Mouse (Mus musculus) heart, adult 2 months (tissue): Measurements from ENCODE around the gene Cks1b. TPM values are rescaled to one million over a fixed set of nuclear protein-coding genes. Genes with fewer than 3 reads are reported as not detected.

Experiments
- DNase-seq, 2 experiments: peaks; one replicate each; pipeline ENCODE4 v3.0.0; 2021
- H3K27ac ChIP-seq: fragments of 200-600 bp; 2 replicates; pipeline ENCODE4 v1.8.1; 2022
- H3K27me3 ChIP-seq: fragments of 200-500 bp; 2 replicates; pipeline ENCODE4 v1.6.1; 2012; ENCODE audit warnings: mild to moderate bottlenecking, low read length, inconsistent platforms, mixed read lengths; ENCODE audit not compliant: control insufficient read depth, insufficient read depth
- H3K36me3 ChIP-seq: fragments of 200-500 bp; 2 replicates; pipeline ENCODE4 v1.6.1; 2012; ENCODE audit warnings: low read length, inconsistent platforms; ENCODE audit not compliant: control insufficient read depth, insufficient read depth
- H3K4me1 ChIP-seq: fragments of 200-500 bp; 2 replicates; pipeline ENCODE4 v1.6.1; 2011; ENCODE audit warnings: low read length; ENCODE audit not compliant: control insufficient read depth, insufficient read depth
- H3K4me3 ChIP-seq: fragments of 200-600 bp; 2 replicates; pipeline ENCODE4 v1.8.1; 2022
- H3K79me2 ChIP-seq: fragments of 200-500 bp; replicated peaks from 2 replicates; pipeline ENCODE4 v1.6.1; 2012; ENCODE audit warnings: mild to moderate bottlenecking, inconsistent platforms, low read length, moderate library complexity, mixed read lengths; ENCODE audit not compliant: control insufficient read depth, insufficient read depth
- H3K9ac ChIP-seq: fragments of 200-500 bp; 2 replicates; pipeline ENCODE4 v1.6.1; 2012; ENCODE audit warnings: low read depth, mild to moderate bottlenecking, control low read depth, inconsistent platforms, low read length, mixed read lengths
- CTCF ChIP-seq: fragments of 200-600 bp; IDR thresholded peaks from 2 replicates; pipeline ENCODE4 v1.8.1; 2022; ENCODE audit warnings: antibody characterized with exemption, mild to moderate bottlenecking, moderate library complexity
- EP300 ChIP-seq: fragments of 200-500 bp; IDR thresholded peaks from 2 replicates; pipeline ENCODE4 v1.6.1; 2011; ENCODE audit warnings: low read depth, low read length, control low read depth; ENCODE audit not compliant: insufficient read depth
- POLR2A ChIP-seq: fragments of 200-500 bp; IDR thresholded peaks from 2 replicates; pipeline ENCODE4 v1.6.1; 2011; ENCODE audit warnings: mild to moderate bottlenecking, low read depth, low read length, control low read depth; ENCODE audit not compliant: insufficient read depth
- WGBS: fragments of 180-500 bp; shearing (Covaris S2); methylation state at CpG from one replicate; pipeline ENCODE4 v1.1.7; 2018; 5-methylcytosine and 5-hydroxymethylcytosine counted together
- intact Hi-C: fragments of 180-260 bp; cut with DNase I; formaldehyde crosslinking; loops from one replicate; pipeline ENCODE4 v1.15.1; 2025
- polyA plus RNA-seq: library from polyadenylated mRNA; depleted of rRNA; stranded (reverse); fragments of >200 nt; gene quantifications from 2 replicates; pipeline ENCODE4 v1.2.3, GENCODE M21; 2012
- total RNA-seq, 2 experiments: library from RNA; stranded (reverse); gene quantifications; 2 replicates each; pipeline ENCODE4 v1.2.3; 2021

Cks1b gene
- total and polyA plus RNA-seq, 3 experiments, result 3.3 to 9.0 (median 3.5) TPM

- DNase-seq, result no peak
- TF ChIP-seq EP300 (no peak), CTCF (no peak), POLR2A (no peak)
- no peaks in the 10 kb centered on the region for H3K4me1 ChIP-seq
- H3K27ac ChIP-seq, result no peak within 1 kb of the TSS
- H3K36me3 ChIP-seq, result no peaks in the 10 kb centered on the region
- H3K9ac ChIP-seq, result no peak within 1 kb of the TSS
- no peaks in the 10 kb centered on the region for H3K27me3 ChIP-seq
- H3K4me3 ChIP-seq, result no peak within 1 kb of the TSS
- WGBS, result 64% methylated on average over 5 of the region's 5 CpGs
- intact Hi-C loops, result no loop called here
- H3K79me2 ChIP-seq, result no peaks in the 10 kb centered on the region
Measured at GRCm38 (mm10) chr3:89402693-89403092, 15.5 kb downstream of the Cks1b start, which contains the start of gene Lenep. Gene Lenep, minus strand, starts transcription at chr3:89402793.

GRCm38 (mm10) chr3:89401329-89401728, 16.9 kb downstream of the Cks1b start:
- TF ChIP-seq POLR2A, result no peak
- no peak for TF ChIP-seq EP300
- TF ChIP-seq CTCF, result no peak
- no peaks in the 10 kb centered on the region for H3K36me3 ChIP-seq
- H3K9ac ChIP-seq, result no peak overlapping the region
- 82% methylated on average over 7 of the region's 7 CpGs for WGBS
- H3K27ac ChIP-seq, result no peak overlapping the region
- H3K4me3 ChIP-seq, result no peak overlapping the region
- H3K4me1 ChIP-seq, result no peaks in the 10 kb centered on the region; the same call in 1 of the 2 replicates
- DNase-seq, result no peak
- no peaks in the 10 kb centered on the region for H3K27me3 ChIP-seq
- no peaks in the 10 kb centered on the region for H3K79me2 ChIP-seq
- intact Hi-C loops, result no loop called here

DNA sequence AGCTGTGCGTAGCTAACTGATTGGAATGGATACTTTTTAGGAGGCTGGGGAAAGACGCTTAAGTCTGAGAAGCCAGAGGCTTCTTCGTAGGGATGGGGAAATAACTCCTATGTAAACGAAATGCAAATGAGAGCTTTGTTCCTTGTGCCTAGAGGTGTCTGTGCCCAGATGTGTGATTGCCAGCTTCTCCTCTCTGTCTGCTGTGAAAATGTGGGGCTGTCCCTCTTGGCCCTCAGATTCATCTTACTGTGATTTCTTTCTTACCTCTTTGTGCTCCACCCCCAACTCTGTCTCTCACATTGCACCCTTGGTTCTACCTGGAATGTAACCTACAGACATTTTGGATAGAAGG, 21.6 kb downstream of the Cks1b start:
- intact Hi-C loops, result loop anchor here (2.0 to 5.0 kb wide), 2 partner anchors 62 to 91 kb away; no protein-coding TSS in a partner anchor
- Histone ChIP-seq H3K79me2 (no peaks in the 10 kb centered on the region), H3K36me3 (no peaks in the 10 kb centered on the region), H3K9ac (peak overlapping the region; percentile 40; the same call in 1 of the 2 replicates), H3K27me3 (no peaks in the 10 kb centered on the region), H3K4me1 (no peaks in the 10 kb centered on the region; the same call in 1 of the 2 replicates), H3K27ac (peak overlapping the region; percentile 99), H3K4me3 (peak overlapping the region; percentile 83)
- TF ChIP-seq EP300 (no peak), CTCF (no peak), POLR2A (no peak)
- no peak for DNase-seq
- WGBS, result under 1% methylated on average over 4 of the region's 4 CpGs

- intact Hi-C loops, result loop anchor here (1.0 to 5.0 kb wide), 4 partner anchors 13 to 91 kb away; partner anchors contain the start of gene Pygo2
- 1% methylated on average over 38 of the region's 44 CpGs for WGBS
- H3K27ac ChIP-seq, result peak overlapping the region; percentile 99
Measured at GRCm38 (mm10) chr3:89395806-89396653, 22.2 kb downstream of the Cks1b start.

GRCm38 (mm10) chr3:89395419-89395805, 22.8 kb downstream of the Cks1b start:
- DNase-seq, result peak in 1 of 2 experiments; percentile 44
- H3K4me3 ChIP-seq, result peak overlapping the region; percentile 83
- H3K27me3 ChIP-seq, result no peaks in the 10 kb centered on the region
- 10% methylated on average over 10 of the region's 10 CpGs for WGBS
- H3K27ac ChIP-seq, result peak overlapping the region; percentile 99
- peak overlapping the region; percentile 54 for H3K9ac ChIP-seq
- intact Hi-C loops, result loop anchor here (1.0 to 5.0 kb wide), 3 partner anchors 14 to 92 kb away; partner anchors contain the start of gene Pygo2
- no peaks in the 10 kb centered on the region for H3K36me3 ChIP-seq
- no peak for TF ChIP-seq CTCF
- peaks cover 3% of the 10 kb centered on the region for H3K4me1 ChIP-seq
- no peaks in the 10 kb centered on the region for H3K79me2 ChIP-seq

More at GRCm38 (mm10) chr3:89395806-89396653, 22.2 kb downstream of the Cks1b start:
- Histone ChIP-seq H3K4me3 (peak overlapping the region; percentile 83), H3K27me3 (no peaks in the 10 kb centered on the region), H3K9ac (peak overlapping the region; percentile 54), H3K79me2 (no peaks in the 10 kb centered on the region), H3K36me3 (no peaks in the 10 kb centered on the region), H3K4me1 (peaks cover 2% of the 10 kb centered on the region)
- DNase-seq, result peak; percentile 75 to 79
- TF ChIP-seq CTCF, result peak; percentile 91
- TF ChIP-seq EP300, result 0 out of 2 replicates have a peak, but pooled peaks have one; percentile 65
- no peak for TF ChIP-seq POLR2A

DNA sequence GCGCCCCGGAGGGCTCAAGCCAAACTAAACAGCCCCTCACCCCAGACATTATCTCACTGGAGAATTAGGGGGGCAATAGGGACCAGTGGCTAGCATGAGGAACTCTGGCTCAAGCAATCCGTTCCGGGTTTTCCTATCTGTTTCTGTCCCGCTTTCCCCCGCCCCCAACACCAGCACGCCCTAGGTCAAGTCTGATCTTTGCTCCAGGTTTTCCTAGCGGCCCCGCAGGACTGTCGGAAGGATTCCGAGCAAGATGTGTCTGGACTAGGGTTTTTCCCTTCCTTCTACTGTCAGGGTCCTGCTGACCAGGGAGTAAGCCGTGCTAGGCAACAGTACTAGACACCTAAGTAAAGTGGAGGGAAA, 23.3 kb downstream of the Cks1b start:
- WGBS, result under 1% methylated on average over 12 of the region's 12 CpGs
- Histone ChIP-seq H3K79me2 (no peaks in the 10 kb centered on the region), H3K4me3 (peak overlapping the region; percentile 83), H3K4me1 (peaks cover 5% of the 10 kb centered on the region), H3K27ac (peak overlapping the region; percentile 99), H3K36me3 (no peaks in the 10 kb centered on the region), H3K27me3 (no peaks in the 10 kb centered on the region), H3K9ac (peak overlapping the region; percentile 82)
- DNase-seq, result peak in 1 of 2 experiments; percentile 89
- TF ChIP-seq CTCF (no peak), POLR2A (peak; percentile 85), EP300 (0 out of 2 replicates have a peak, but pooled peaks have one; percentile 48)
- intact Hi-C loops, result loop anchor here (1.0 to 5.0 kb wide), 3 partner anchors 14 to 92 kb away; partner anchors contain the start of gene Pygo2
